Mouse (Mus musculus): ENCODE results near the gene Casc3.

Gene Casc3

DNA sequence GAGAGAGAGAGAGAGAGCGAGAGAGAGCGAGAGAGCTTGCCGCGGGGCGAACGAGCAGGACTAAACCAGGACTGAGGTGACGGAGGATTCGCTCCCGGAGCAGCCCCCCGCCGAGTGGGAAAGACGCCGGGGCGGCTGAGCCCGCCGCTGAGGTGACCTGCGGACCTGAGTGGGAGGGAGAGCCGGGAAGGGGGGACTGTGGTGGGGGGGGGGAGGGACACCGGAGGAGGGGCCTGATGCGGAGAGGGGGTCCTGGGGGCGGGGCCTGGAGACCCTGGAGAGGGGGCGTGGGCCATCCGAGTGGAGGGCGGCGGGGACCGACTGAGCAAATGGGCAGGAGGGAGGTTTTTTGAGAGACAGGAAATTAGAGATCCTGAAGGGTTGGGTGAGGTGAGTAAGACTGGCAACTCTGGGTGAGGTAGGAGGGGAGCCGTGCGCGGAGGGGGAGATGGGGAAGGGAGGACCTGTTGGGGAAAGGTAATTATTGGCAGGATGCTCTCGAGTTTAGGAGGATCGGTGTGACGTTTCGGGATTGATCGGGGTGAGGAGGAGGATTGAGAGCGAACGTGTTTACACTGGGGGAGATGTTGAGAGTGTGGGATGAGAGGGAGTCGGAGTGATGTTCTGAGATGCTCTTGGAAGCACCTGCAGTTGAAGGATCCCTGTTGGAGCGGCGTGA is 59.2 kb downstream of the Casc3 start:
- DNase-seq (ENCODE audit: low read depth in 2 of 2, low spot score in 2 of 2) = peak in 1 of 2 experiments; percentile 42

DNA sequence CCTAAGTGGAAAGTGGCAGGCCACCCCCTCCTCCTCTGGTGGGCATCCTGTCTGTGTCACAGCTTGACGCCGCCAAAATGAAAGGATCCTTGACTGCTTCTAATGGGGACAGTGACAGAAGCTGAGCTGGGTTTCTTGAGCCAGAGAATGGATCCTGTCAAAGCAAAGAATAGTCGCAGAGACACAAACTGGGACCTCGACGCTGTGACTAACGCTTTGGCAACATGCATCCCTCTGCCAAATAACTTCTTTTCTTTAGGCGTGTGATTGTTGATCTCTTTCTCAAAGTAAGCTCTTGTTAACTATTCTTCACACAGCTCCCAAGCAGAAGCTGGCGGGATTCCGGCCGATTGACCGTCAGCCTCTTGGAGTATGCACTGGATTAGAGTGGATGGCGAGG is 62.6 kb downstream of the Casc3 start:
- no peak for DNase-seq (ENCODE audit: low read depth in 2 of 2, low spot score in 2 of 2)

DNA sequence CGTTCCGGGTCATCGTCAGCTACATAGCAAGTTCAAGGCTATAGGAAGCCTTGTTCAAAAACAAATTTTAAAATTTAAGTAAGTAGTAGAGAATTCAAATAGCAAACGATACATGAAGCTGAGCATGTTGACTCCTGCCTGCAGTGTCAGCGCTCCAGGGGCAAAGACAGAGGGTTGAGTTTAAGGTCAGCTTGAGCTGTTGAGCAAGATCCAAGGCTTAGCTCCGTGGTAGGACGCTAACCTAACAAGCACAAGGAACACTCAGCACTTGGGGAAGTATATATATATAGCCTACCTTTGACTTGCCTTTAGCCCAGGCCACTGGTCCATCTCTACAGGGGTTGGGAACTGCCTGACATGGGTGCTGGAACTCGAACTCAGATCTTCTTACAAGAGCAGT is 65.2 kb downstream of the Casc3 start:
- no peak for DNase-seq (ENCODE audit: low read depth in 2 of 2, low spot score in 2 of 2)

DNA sequence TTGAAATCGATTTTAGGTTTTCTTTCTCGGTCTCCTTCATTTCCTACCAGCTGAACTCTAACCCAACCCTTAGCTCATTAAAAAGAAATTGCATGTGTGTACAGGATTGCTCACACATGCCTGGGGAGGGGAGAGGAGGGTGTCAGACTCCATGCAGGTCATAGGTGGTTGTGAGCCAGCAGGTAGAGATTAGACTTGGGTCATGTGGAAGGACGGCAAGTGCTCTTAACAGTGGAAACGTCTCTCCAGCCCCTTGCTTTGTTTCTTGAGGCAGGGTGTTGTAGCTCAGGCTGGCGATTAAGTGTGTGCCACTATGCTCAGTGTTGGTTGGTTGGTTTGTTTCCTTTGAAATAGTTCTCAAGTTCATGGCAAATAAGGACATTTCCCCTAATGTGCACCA is 66.1 kb downstream of the Casc3 start:
- no peak for DNase-seq (ENCODE audit: low read depth in 2 of 2, low spot score in 2 of 2)

DNA sequence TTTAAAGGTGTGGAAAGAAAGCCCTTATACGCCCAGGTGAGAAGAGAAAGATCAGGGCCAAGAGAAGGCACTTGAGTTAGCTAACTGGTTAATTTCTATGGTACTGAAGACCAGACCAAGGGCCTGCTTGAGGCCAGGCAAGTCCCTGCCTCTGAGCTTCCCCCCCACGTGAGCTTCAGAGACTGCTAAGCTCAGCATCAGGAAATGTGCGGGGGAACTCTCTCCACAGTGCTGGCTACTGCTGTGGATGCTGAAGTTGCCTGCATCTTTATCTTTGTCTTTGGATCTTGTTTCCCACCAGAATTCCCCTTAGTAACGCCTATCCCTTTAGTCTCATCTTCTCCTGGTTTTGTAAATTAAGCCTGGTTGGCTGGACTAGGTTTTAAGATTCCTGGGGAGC is 66.7 kb downstream of the Casc3 start:
- no peak for DNase-seq (ENCODE audit: low read depth in 2 of 2, low spot score in 2 of 2)

DNA sequence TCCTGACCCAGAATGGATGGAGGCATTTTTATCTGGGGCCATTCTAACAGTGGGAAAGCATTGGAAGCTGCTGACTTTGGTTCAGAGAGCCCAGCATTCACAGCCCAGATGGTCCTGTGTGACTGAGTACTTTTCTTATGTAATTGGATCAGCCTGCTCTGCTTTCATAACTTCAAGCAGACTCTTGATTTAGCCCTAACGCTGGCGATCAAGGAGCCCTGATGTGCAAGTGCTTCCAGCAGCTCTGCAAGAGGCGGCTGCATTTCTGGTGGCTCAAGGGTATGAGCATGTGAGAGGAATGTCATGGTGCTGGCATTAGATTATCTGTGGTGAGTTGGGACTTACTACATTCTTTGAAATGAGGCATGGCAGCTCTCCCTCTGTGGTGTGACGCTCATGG is 67.3 kb downstream of the Casc3 start:
- DNase-seq (ENCODE audit: low read depth in 2 of 2, low spot score in 2 of 2) = no peak

DNA sequence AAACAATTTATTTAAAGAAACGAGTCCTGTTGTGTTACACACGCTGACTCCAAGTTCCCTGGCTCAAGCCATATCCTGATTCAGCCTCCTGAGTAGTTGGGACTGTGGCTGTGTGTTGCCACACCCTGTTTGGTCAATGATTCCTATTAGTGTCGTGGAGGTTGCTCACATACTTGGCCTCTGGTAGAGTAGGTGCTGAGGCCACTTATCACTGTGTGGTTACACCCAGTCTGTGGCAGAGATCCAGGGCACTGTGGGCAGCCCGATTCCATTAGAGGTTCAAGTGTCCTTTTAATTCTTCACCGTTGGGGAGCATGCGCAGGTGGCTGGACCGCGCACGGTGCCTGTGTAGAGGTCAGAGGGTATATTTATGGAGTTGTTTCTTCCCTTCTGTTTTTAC is 69.2 kb downstream of the Casc3 start:
- DNase-seq (ENCODE audit: low read depth in 2 of 2, low spot score in 2 of 2) = no peak

DNA sequence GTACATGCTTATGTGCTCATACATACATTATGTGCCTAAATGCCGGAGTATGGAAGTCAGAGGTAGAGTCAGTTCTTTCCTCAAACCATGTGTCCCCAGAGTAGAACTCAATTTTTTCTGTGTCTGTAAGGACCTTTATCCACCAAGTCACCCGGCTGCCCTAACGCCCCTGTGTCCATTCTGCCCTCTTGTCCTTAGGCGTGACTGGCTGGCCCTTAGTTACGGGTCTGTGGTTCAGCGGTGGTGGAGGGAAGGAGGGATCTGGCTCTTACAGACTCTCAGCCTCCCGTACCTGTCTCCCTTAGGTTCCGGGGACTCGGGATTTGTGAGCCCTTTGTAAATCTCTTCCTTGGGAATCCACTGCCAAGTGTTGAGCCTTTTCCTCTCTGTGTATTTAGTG is 72.3 kb downstream of the Casc3 start:
- DNase-seq (ENCODE audit: low read depth in 2 of 2, low spot score in 2 of 2) = no peak

Data from CD8-positive naive resting alpha-beta T cell, adult 2 months (primary cell).